Mouse (Mus musculus): ENCODE results near the gene Fam89a. TPM values are rescaled to one million over a fixed set of nuclear protein-coding genes. Genes with fewer than 3 reads are reported as not detected.

Fam89a gene
- polyA plus RNA-seq, 1 experiment: not detected

- 77% methylated on average over 13 of the region's 13 CpGs for WGBS
- Histone ChIP-seq H3K4me3 (replicated peaks; ENCODE audit: control insufficient read depth, low read depth, low read length) (no peak overlapping the region), H3K4me1 (ENCODE audit: control insufficient read depth, insufficient read depth, low read length) (no peaks in the 10 kb centered on the region; the same call in 1 of the 2 replicates), H3K27ac (ENCODE audit: control insufficient read depth, insufficient read depth, low read depth, low read length, poor library complexity) (no peak overlapping the region)
- TF ChIP-seq POLR2A (IDR thresholded peaks at IDR 0.05; ENCODE audit: borderline replicate concordance, control insufficient read depth, low read depth, low read length) (no peak), CTCF (IDR thresholded peaks at IDR 0.05; ENCODE audit: control insufficient read depth, insufficient read depth, low read length) (no peak)
These were observed 5.0 kb downstream of the Fam89a start for GRCm38 (mm10) chr8:124746661-124747060.

- Histone ChIP-seq H3K4me3 (replicated peaks; ENCODE audit: control insufficient read depth, low read depth, low read length) (no peak overlapping the region), H3K4me1 (ENCODE audit: control insufficient read depth, insufficient read depth, low read length) (no peaks in the 10 kb centered on the region; the same call in 1 of the 2 replicates), H3K27ac (ENCODE audit: control insufficient read depth, insufficient read depth, low read depth, low read length, poor library complexity) (no peak overlapping the region)
- TF ChIP-seq POLR2A (IDR thresholded peaks at IDR 0.05; ENCODE audit: borderline replicate concordance, control insufficient read depth, low read depth, low read length): no peak
- peak; percentile 52 for TF ChIP-seq CTCF (IDR thresholded peaks at IDR 0.05; ENCODE audit: control insufficient read depth, insufficient read depth, low read length)
- 90% methylated on average over 1 of the region's 1 CpGs for WGBS
These were observed 12.4 kb downstream of the Fam89a start for GRCm38 (mm10) chr8:124739268-124739667.

GRCm38 (mm10) chr8:124735371-124735911, 16.2 kb downstream of the Fam89a start:
- TF ChIP-seq CTCF (IDR thresholded peaks at IDR 0.05; ENCODE audit: control insufficient read depth, insufficient read depth, low read length): no peak
- no peak for TF ChIP-seq POLR2A (IDR thresholded peaks at IDR 0.05; ENCODE audit: borderline replicate concordance, control insufficient read depth, low read depth, low read length)
- WGBS: 76% methylated on average over 3 of the region's 3 CpGs
- Histone ChIP-seq H3K4me3 (replicated peaks; ENCODE audit: control insufficient read depth, low read depth, low read length) (no peak overlapping the region), H3K4me1 (ENCODE audit: control insufficient read depth, insufficient read depth, low read length) (no peaks in the 10 kb centered on the region), H3K27ac (ENCODE audit: control insufficient read depth, insufficient read depth, low read depth, low read length, poor library complexity) (no peak overlapping the region)

DNA sequence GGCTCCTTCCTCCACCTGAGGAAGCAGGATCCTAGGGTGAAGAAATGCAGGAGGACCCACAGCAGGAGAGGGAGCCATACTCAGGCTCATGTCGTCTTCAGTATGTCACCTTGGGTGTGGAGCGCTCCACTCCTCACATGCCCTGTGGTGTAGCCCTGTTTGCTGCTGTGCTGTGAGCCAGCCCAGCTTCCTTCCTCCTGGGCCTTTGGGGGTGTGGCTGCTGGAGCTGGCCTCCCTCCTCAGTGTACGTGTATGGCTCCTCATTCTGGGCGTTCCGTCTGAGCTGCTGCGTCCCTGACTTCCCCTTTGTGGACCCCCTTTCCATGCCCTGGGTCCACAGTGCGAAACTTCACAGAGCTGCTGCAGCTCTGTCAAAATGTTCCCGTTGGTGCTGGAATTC, 18.8 kb downstream of the Fam89a start:
- WGBS: 40% methylated on average over 8 of the region's 8 CpGs
- Histone ChIP-seq H3K4me1 (ENCODE audit: control insufficient read depth, insufficient read depth, low read length) (no peaks in the 10 kb centered on the region), H3K4me3 (replicated peaks; ENCODE audit: control insufficient read depth, low read depth, low read length) (no peak overlapping the region), H3K27ac (ENCODE audit: control insufficient read depth, insufficient read depth, low read depth, low read length, poor library complexity) (no peak overlapping the region)
- TF ChIP-seq POLR2A (IDR thresholded peaks at IDR 0.05; ENCODE audit: borderline replicate concordance, control insufficient read depth, low read depth, low read length) (no peak), CTCF (IDR thresholded peaks at IDR 0.05; ENCODE audit: control insufficient read depth, insufficient read depth, low read length) (no peak)

DNA sequence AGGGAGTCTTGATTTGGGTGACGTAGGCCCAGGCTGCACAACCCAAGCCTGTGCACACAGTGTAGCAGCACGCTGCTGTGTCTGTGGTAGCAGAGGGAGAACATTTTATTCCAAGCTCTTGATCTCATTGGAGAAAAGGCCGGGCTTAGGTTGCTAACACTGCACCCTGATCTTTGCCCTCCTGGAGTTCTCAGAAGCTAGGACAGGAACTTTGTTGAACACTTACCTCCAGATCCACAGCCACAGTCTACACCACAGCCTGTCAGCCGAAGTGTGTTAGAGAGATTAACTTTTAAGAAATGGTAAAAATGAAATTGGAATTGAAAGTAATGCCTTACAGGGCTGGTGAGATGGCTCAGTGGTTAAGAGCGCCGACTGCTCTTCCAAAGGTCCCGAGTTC, 27.3 kb downstream of the Fam89a start:
- Histone ChIP-seq H3K27ac (ENCODE audit: control insufficient read depth, insufficient read depth, low read depth, low read length, poor library complexity) (no peak overlapping the region), H3K4me1 (ENCODE audit: control insufficient read depth, insufficient read depth, low read length) (no peaks in the 10 kb centered on the region; the same call in 1 of the 2 replicates), H3K4me3 (replicated peaks; ENCODE audit: control insufficient read depth, low read depth, low read length) (no peak overlapping the region)
- whole genome bisulfite sequencing: 87% methylated on average over 7 of the region's 7 CpGs
- TF ChIP-seq CTCF (IDR thresholded peaks at IDR 0.05; ENCODE audit: control insufficient read depth, insufficient read depth, low read length) (no peak), POLR2A (IDR thresholded peaks at IDR 0.05; ENCODE audit: borderline replicate concordance, control insufficient read depth, low read depth, low read length) (no peak)

DNA sequence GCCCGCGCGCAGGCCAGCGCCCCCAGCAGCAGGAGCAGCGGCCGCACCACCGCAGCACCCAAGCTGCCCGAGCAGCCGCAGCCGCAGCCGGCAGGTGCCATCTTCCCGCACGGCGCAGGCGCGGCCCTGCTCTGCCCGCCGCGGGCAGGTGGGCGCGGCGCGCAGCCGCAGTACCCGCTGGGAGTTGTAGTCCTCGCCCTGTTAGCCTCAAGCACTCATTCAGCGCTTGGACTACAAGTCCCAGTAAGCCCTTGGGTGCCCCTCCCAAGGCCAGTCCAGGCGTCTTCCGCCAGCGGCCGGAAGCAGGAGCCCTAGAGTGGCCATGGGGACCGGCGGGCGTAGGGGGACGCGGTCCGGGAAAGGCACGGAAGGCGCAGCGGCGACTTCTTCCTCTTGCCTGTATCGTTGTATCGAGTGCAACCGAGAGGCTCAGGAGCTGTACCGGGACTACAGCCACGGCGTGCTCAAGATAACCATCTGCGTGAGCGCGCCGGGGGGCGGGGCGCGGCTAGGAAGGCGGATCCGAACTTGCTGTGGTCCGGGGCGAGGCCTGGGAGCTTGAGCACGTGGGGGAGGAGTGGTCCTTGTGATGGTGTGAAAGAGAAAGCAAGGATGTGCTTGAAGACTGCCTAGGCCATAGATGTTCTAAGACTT, 29.6 kb downstream of the Fam89a start, which contains the start of the genes Ttc13 and Arv1:
Gene Ttc13, minus strand, starts transcription at position 122 of the 654 bp plus-strand sequence.
Gene Arv1, plus strand, starts transcription at position 278 of the 654 bp plus-strand sequence.
- Histone ChIP-seq H3K27ac (ENCODE audit: control insufficient read depth, insufficient read depth, low read depth, low read length, poor library complexity) (peak within 1 kb of the TSS; percentile 66), H3K4me3 (replicated peaks; ENCODE audit: control insufficient read depth, low read depth, low read length) (peak within 1 kb of the TSS; percentile 91), H3K4me1 (ENCODE audit: control insufficient read depth, insufficient read depth, low read length) (no peaks in the 10 kb centered on the region; the same call in 1 of the 2 replicates)
- under 1% methylated on average over 57 of the region's 59 CpGs for WGBS
- TF ChIP-seq POLR2A (IDR thresholded peaks at IDR 0.05; ENCODE audit: borderline replicate concordance, control insufficient read depth, low read depth, low read length) (peak; percentile 69; the same call in 1 of the 2 replicates), CTCF (IDR thresholded peaks at IDR 0.05; ENCODE audit: control insufficient read depth, insufficient read depth, low read length) (no peak)

GRCm38 (mm10) chr8:124720938-124721861, 30.4 kb downstream of the Fam89a start:
- peak overlapping the region; percentile 66 for H3K4me3 ChIP-seq (replicated peaks; ENCODE audit: control insufficient read depth, low read depth, low read length)
- TF ChIP-seq POLR2A (IDR thresholded peaks at IDR 0.05; ENCODE audit: borderline replicate concordance, control insufficient read depth, low read depth, low read length) (no peak), CTCF (IDR thresholded peaks at IDR 0.05; ENCODE audit: control insufficient read depth, insufficient read depth, low read length) (no peak)
- 4% methylated on average over 31 of the region's 31 CpGs for whole genome bisulfite sequencing
- H3K4me1 ChIP-seq (ENCODE audit: control insufficient read depth, insufficient read depth, low read length): no peaks in the 10 kb centered on the region; the same call in 1 of the 2 replicates
- peak overlapping the region; percentile 66; the same call in 1 of the 2 replicates for H3K27ac ChIP-seq (ENCODE audit: control insufficient read depth, insufficient read depth, low read depth, low read length, poor library complexity)

GRCm38 (mm10) chr8:124720133-124720532, 31.5 kb downstream of the Fam89a start:
- Histone ChIP-seq H3K27ac (ENCODE audit: control insufficient read depth, insufficient read depth, low read depth, low read length, poor library complexity) (no peak overlapping the region), H3K4me3 (replicated peaks; ENCODE audit: control insufficient read depth, low read depth, low read length) (no peak overlapping the region), H3K4me1 (ENCODE audit: control insufficient read depth, insufficient read depth, low read length) (no peaks in the 10 kb centered on the region; the same call in 1 of the 2 replicates)
- TF ChIP-seq POLR2A (IDR thresholded peaks at IDR 0.05; ENCODE audit: borderline replicate concordance, control insufficient read depth, low read depth, low read length) (no peak), CTCF (IDR thresholded peaks at IDR 0.05; ENCODE audit: control insufficient read depth, insufficient read depth, low read length) (no peak)
- 80% methylated on average over 7 of the region's 7 CpGs for WGBS
